Mouse (Mus musculus) E14TG2a.4 (cell line): ENCODE results near the gene Fbxo3.
"Not testable (repeated sequence)": the region's sequence is repeated elsewhere in the genome, so short reads cannot be mapped to it uniquely, and the experiment has no call there.

ENCODE experiments used
- H3K27me3 ChIP-seq: 2 replicates; pipeline ENCODE4 v1.6.1; 2014; ENCODE audit warnings: low read length, control low read depth; ENCODE audit not compliant: insufficient read depth
- H3K36me3 ChIP-seq: 2 replicates; pipeline ENCODE4 v1.6.1; 2014; ENCODE audit warnings: low read length, control low read depth; ENCODE audit not compliant: insufficient read depth
- H3K4me1 ChIP-seq: replicated peaks from 2 replicates; pipeline ENCODE4 v1.6.1; 2014; ENCODE audit warnings: low read depth, low read length, control low read depth
- H3K4me3 ChIP-seq: replicated peaks from 2 replicates; pipeline ENCODE4 v1.5.1; 2014; ENCODE audit warnings: mild to moderate bottlenecking, low read length
- H3K9me3 ChIP-seq: 2 replicates; pipeline ENCODE4 v1.6.1; 2014; ENCODE audit warnings: low read length, control low read depth
- CTCF ChIP-seq: conservative IDR thresholded peaks from 2 replicates; pipeline ENCODE4 v1.5.1; 2014; ENCODE audit warnings: low read length
- NANOG ChIP-seq: IDR thresholded peaks from 2 replicates; pipeline ENCODE4 v1.6.1; 2014; ENCODE audit warnings: borderline replicate concordance, low read length, mixed read lengths
- POU5F1 ChIP-seq: IDR thresholded peaks from 2 replicates; pipeline ENCODE4 v1.6.1; 2014; ENCODE audit warnings: low read length, borderline replicate concordance

The Fbxo3 gene

GRCm38 (mm10) chr2:104044479-104045080 lies 17.1 kb downstream of the Fbxo3 start:
- Histone ChIP-seq H3K4me1 (peaks cover 7% of the 10 kb centered on the region), H3K9me3 (no peaks in the 10 kb centered on the region), H3K4me3 (no peak overlapping the region), H3K27me3 (no peaks in the 10 kb centered on the region), H3K36me3 (peaks cover 28% of the 10 kb centered on the region)
- no peak for TF ChIP-seq CTCF
- TF ChIP-seq POU5F1: no peak
- TF ChIP-seq NANOG: no peak

GRCm38 (mm10) chr2:104058381-104058780 lies 30.9 kb downstream of the Fbxo3 start:
- no peaks in the 10 kb centered on the region for H3K9me3 ChIP-seq
- H3K4me3 ChIP-seq: no peak overlapping the region
- TF ChIP-seq CTCF: no peak
- TF ChIP-seq NANOG: no peak
- no peak for TF ChIP-seq POU5F1
- no peaks in the 10 kb centered on the region for H3K27me3 ChIP-seq
- peaks cover 32% of the 10 kb centered on the region for H3K36me3 ChIP-seq
- H3K4me1 ChIP-seq: no peaks in the 10 kb centered on the region

GRCm38 (mm10) chr2:104058954-104059353 lies 31.4 kb downstream of the Fbxo3 start:
- Histone ChIP-seq H3K4me1 (no peaks in the 10 kb centered on the region), H3K9me3 (no peaks in the 10 kb centered on the region), H3K36me3 (peaks cover 26% of the 10 kb centered on the region), H3K27me3 (no peaks in the 10 kb centered on the region), H3K4me3 (no peak overlapping the region)
- TF ChIP-seq POU5F1: no peak
- no peak for TF ChIP-seq NANOG
- no peak for TF ChIP-seq CTCF

- Histone ChIP-seq H3K36me3 (peaks cover 18% of the 10 kb centered on the region), H3K27me3 (no peaks in the 10 kb centered on the region), H3K9me3 (no peaks in the 10 kb centered on the region), H3K4me1 (no peaks in the 10 kb centered on the region), H3K4me3 (no peak overlapping the region)
- no peak for TF ChIP-seq CTCF
- no peak for TF ChIP-seq POU5F1
- TF ChIP-seq NANOG: no peak
Observed at GRCm38 (mm10) chr2:104059786-104060185, 32.3 kb downstream of the Fbxo3 start.

GRCm38 (mm10) chr2:104060996-104061395 lies 33.5 kb downstream of the Fbxo3 start:
- Histone ChIP-seq H3K9me3 (no peaks in the 10 kb centered on the region), H3K27me3 (no peaks in the 10 kb centered on the region), H3K36me3 (peaks cover 10% of the 10 kb centered on the region), H3K4me3 (no peak overlapping the region), H3K4me1 (no peaks in the 10 kb centered on the region)
- TF ChIP-seq CTCF (no peak), NANOG (no peak), POU5F1 (no peak)

GRCm38 (mm10) chr2:104062665-104063064 lies 35.1 kb downstream of the Fbxo3 start:
- Histone ChIP-seq H3K36me3 (peaks cover 10% of the 10 kb centered on the region), H3K27me3 (no peaks in the 10 kb centered on the region), H3K9me3 (no peaks in the 10 kb centered on the region), H3K4me1 (no peaks in the 10 kb centered on the region), H3K4me3 (no peak overlapping the region)
- no peak for TF ChIP-seq POU5F1

GRCm38 (mm10) chr2:104064152-104064551 lies 36.6 kb downstream of the Fbxo3 start:
- peaks cover 3% of the 10 kb centered on the region; the same call in 1 of the 2 replicates for H3K4me1 ChIP-seq
- H3K36me3 ChIP-seq: peaks cover 3% of the 10 kb centered on the region
- TF ChIP-seq POU5F1 (no peak), NANOG (no peak), CTCF (no peak)
- no peaks in the 10 kb centered on the region for H3K27me3 ChIP-seq
- no peaks in the 10 kb centered on the region for H3K9me3 ChIP-seq
- no peak overlapping the region for H3K4me3 ChIP-seq

GRCm38 (mm10) chr2:104065526-104065925 lies 38.0 kb downstream of the Fbxo3 start, which contains the start of gene Gm10912:
Gm10912 (plus strand) TSS chr2:104065826.
- not testable (repeated sequence) for H3K4me3 ChIP-seq, H3K27me3 ChIP-seq, H3K36me3 ChIP-seq, H3K4me1 ChIP-seq, H3K9me3 ChIP-seq

GRCm38 (mm10) chr2:104068450-104068849 lies 40.9 kb downstream of the Fbxo3 start, which contains the start of gene Gm10799:
Gm10799 (minus strand) TSS chr2:104068550.
- H3K36me3 ChIP-seq, H3K9me3 ChIP-seq, H3K4me3 ChIP-seq, H3K27me3 ChIP-seq: not testable (repeated sequence)
- peaks cover 17% of the 10 kb centered on the region for H3K4me1 ChIP-seq

- TF ChIP-seq NANOG (no peak), CTCF (no peak), POU5F1 (no peak)
- no peaks in the 10 kb centered on the region for H3K36me3 ChIP-seq
- H3K4me3 ChIP-seq: peak within 1 kb of the TSS; percentile 58
Observed at GRCm38 (mm10) chr2:104069704-104070185, 42.2 kb downstream of the Fbxo3 start, which contains the start of gene Cd59b. Cd59b (plus strand) TSS chr2:104069849.

GRCm38 (mm10) chr2:104078285-104078684 lies 50.8 kb downstream of the Fbxo3 start:
- H3K9me3 ChIP-seq, H3K4me3 ChIP-seq, H3K27me3 ChIP-seq, H3K4me1 ChIP-seq, H3K36me3 ChIP-seq: not testable (repeated sequence)

More at GRCm38 (mm10) chr2:104069704-104070185, 42.2 kb downstream of the Fbxo3 start, which contains the start of gene Cd59b:
- H3K9me3 ChIP-seq: no peaks in the 10 kb centered on the region
- H3K4me1 ChIP-seq: peaks cover 17% of the 10 kb centered on the region
- H3K27me3 ChIP-seq: no peaks in the 10 kb centered on the region

GRCm38 (mm10) chr2:104081436-104082050 lies 54.0 kb downstream of the Fbxo3 start:
- not testable (repeated sequence) for H3K4me3 ChIP-seq, H3K9me3 ChIP-seq, H3K36me3 ChIP-seq, H3K27me3 ChIP-seq, H3K4me1 ChIP-seq
